In genomic region chr8:89501756-89502155, GRCm38 (mm10) we compare ENCODE assay signal across 22 mouse cellular contexts.
DNase-seq lines count a peak whose midpoint lies in the region; ATAC-seq lines count a peak whose summit lies in the region.
"Had no signal": no experiment of that assay in that cellular context is flagged by ENCODE, and none has a peak within 500 bp of the region (broad histone marks: within the 10 kb centered on the region; RNA-seq: fewer than 3 reads in every experiment).

No protein-coding gene starts in this region.

- H3K27me3 ChIP-seq in limb, embryonic 10.5 days (ENCODE audit: low read depth, poor library complexity, severe bottlenecking), result peaks cover 45% of the 10 kb centered on the region
- no peaks in the 10 kb centered on the region for H3K27me3 ChIP-seq in limb, embryonic 11.5 days (ENCODE audit: control insufficient read depth, insufficient read depth, low read length)
- H3K27me3 ChIP-seq in limb, embryonic 12.5 days, result peaks cover 30% of the 10 kb centered on the region
- H3K27me3 ChIP-seq: CH12.LX had no signal

- H3K4me2 ChIP-seq in limb, embryonic 11.5 days (ENCODE audit: low read depth, severe bottlenecking), result no peak overlapping the region
- no peak overlapping the region for H3K4me2 ChIP-seq in limb, embryonic 12.5 days

- H3K4me3 ChIP-seq in limb, embryonic 10.5 days, result no peak overlapping the region
- no peak overlapping the region for H3K4me3 ChIP-seq in limb, embryonic 11.5 days (ENCODE audit: low read depth, low read length)
- no peak overlapping the region for H3K4me3 ChIP-seq in limb, embryonic 12.5 days (replicated peaks)

- peak; percentile 82 for DNase-seq in heart, adult 11 months
- DNase-seq in heart, adult 18-20 months, result no peak
- DNase-seq in limb, embryonic 10.5 days (ENCODE audit: low spot score), result no peak
- DNase-seq in limb, embryonic 11.5 days (ENCODE audit: low spot score), result no peak
- no peak for DNase-seq in right cerebral cortex, postnatal 14 days
- DNase-seq in left cerebral cortex, postnatal 14 days (ENCODE audit: low spot score in 2 of 2), result no peak
- DNase-seq: adrenal gland, adult 2 months; adrenal gland, adult 8-10 months; adrenal gland, postnatal 10 days; adrenal gland, postnatal 14 days; adrenal gland, postnatal 25 days; adrenal gland, postnatal 36 days; B cell, adult 2 months; cerebellum, adult 11 months; cerebellum, adult 11-12 months had no signal

- H3K9me3 ChIP-seq in limb, embryonic 10.5 days (replicated peaks), result no peaks in the 10 kb centered on the region
- H3K9me3 ChIP-seq in limb, embryonic 11.5 days (ENCODE audit: control insufficient read depth, low read length), result no peaks in the 10 kb centered on the region
- H3K9me3 ChIP-seq in limb, embryonic 12.5 days, result no peaks in the 10 kb centered on the region

- no peak for ATAC-seq in limb, embryonic 11.5 days (ENCODE audit: insufficient number of reproducible peaks, low FRiP score, low TSS enrichment, low read depth)
- 0 out of 2 replicates have a peak, but pooled peaks have one; percentile 60 for ATAC-seq in limb, embryonic 12.5 days (ENCODE audit: insufficient number of reproducible peaks, insufficient read depth, low FRiP score, low TSS enrichment, low read depth)
- ATAC-seq in monocyte, adult 5-6 weeks (replicated peaks; ENCODE audit: insufficient number of reproducible peaks, low FRiP score, low TSS enrichment, poor library complexity, severe bottlenecking), result no peak
- ATAC-seq: activated CD4-positive, CD25-positive, alpha-beta regulatory T cell, adult 4 months; CD4-positive, CD25-positive, alpha-beta regulatory T cell, adult 4 months; Patski had no signal

- no peaks in the 10 kb centered on the region for H3K36me3 ChIP-seq in limb, embryonic 10.5 days
- no peaks in the 10 kb centered on the region for H3K36me3 ChIP-seq in limb, embryonic 11.5 days (ENCODE audit: control insufficient read depth, insufficient read depth, low read length)
- no peaks in the 10 kb centered on the region for H3K36me3 ChIP-seq in limb, embryonic 12.5 days
- H3K36me3 ChIP-seq: G1E had no signal

- intact Hi-C loops in left cerebral cortex, postnatal 14 days (cut with DNase I), result no loop called here

- no peak overlapping the region for H3K9ac ChIP-seq in limb, embryonic 11.5 days (ENCODE audit: low read length)
- H3K9ac ChIP-seq in limb, embryonic 12.5 days (replicated peaks), result no peak overlapping the region

- WGBS in limb, embryonic 10.5 days, result 79% methylated on average over 6 of the region's 6 CpGs
- WGBS in limb, embryonic 11.5 days, result 52% methylated on average over 6 of the region's 6 CpGs
- 33% methylated on average over 6 of the region's 6 CpGs for WGBS in limb, embryonic 12.5 days

- peak overlapping the region; percentile 53; the same call in 1 of the 2 replicates for H3K27ac ChIP-seq in limb, embryonic 10.5 days
- H3K27ac ChIP-seq in limb, embryonic 11.5 days (replicated peaks; ENCODE audit: low read depth, low read length), result peak overlapping the region; percentile 42; the same call in 1 of the 2 replicates
- peak overlapping the region; percentile 17; the same call in 1 of the 2 replicates for H3K27ac ChIP-seq in limb, embryonic 12.5 days

- peaks cover 53% of the 10 kb centered on the region for H3K4me1 ChIP-seq in limb, embryonic 10.5 days
- H3K4me1 ChIP-seq in limb, embryonic 11.5 days (ENCODE audit: control insufficient read depth, insufficient read depth, low read length), result peaks cover 26% of the 10 kb centered on the region
- H3K4me1 ChIP-seq in limb, embryonic 12.5 days (replicated peaks), result peaks cover 40% of the 10 kb centered on the region
